Mouse (Mus musculus): ENCODE measurements around the gene Cpt1b. TPM values are rescaled to one million over a fixed set of nuclear protein-coding genes. Genes with fewer than 3 reads are reported as not detected.

The Cpt1b gene
- 1 to 10 TPM; 1.5 to 3.7 (median 2.8) TPM for total RNA-seq (2022)

DNA sequence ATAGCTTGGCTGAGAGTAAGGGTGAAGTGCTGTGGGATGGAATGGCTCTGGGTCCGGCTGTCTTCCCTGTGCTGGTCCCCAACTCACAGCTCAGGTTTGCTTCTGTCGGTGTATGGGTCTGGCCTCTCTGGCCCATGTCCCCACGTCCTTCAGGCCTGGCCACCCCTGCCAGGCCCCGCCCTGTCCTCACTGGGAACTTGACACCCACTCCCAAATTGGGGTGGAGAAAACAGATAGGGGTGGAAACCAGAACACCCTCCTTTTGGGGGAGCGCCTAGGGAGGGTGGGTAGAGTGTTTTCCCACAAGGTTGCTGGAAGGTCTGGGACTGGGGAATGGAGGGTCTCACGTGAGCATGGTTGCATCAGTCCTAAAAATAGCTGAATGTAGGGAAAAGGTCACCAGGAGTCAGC, at the start of gene Cpt1b:
Gene Cpt1b (minus strand): TSS at position 153 of the 411 bp plus-strand sequence.
- no peak for DNase-seq (ENCODE audit: low spot score in 2 of 2)

DNA sequence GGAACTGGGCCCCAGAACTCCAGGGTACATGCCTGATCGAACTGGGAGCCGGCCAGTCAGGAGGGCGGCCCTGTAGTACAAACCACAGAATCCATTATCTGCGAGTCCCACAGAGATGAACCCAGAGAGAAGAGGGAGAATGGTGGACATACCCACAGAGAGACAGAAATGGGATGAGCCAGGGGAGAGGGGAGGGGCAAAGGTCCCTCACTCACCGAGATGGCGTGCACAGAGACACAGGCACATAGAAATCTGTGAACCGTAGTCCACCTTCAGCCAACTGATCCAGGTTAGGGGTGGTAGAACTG, 49.6 kb upstream of the Cpt1b start:
- no peak for DNase-seq (ENCODE audit: low spot score in 2 of 2)

DNA sequence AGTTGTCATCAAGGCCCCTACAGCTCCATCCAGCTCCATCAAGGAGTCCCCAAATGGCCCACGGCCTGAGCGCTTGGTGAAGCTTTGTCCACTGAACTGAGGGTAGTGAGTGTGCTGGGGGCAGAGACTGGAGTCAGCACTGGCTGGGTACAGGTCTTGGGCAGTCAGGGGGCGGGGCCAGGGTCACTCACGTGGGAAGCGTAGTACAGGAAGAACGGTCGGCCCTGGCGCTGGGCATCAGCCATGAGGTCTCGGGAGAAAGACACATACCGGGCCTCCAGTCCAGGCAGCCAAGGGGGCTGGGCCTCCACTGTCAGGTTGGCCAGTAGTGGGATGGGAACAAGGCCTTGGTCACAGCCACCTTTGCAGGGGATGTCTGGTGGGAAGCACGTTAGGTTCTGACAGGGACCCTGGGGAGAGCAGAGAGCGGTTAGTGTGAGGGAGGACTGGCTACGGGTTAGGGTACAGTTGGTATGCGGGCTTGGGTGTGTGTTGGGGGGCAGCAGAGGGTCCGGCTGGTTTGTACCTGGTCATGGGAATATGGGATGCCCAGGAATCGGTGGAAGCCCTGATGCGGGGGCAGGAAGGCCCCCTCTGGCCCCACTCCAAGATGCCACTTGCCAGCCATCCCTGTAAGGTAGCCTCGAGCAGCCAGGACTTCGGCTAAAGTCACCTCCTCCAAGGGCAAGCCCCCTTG, 49.1 kb upstream of the Cpt1b start:
- DNase-seq (ENCODE audit: low spot score in 2 of 2): no peak

DNA sequence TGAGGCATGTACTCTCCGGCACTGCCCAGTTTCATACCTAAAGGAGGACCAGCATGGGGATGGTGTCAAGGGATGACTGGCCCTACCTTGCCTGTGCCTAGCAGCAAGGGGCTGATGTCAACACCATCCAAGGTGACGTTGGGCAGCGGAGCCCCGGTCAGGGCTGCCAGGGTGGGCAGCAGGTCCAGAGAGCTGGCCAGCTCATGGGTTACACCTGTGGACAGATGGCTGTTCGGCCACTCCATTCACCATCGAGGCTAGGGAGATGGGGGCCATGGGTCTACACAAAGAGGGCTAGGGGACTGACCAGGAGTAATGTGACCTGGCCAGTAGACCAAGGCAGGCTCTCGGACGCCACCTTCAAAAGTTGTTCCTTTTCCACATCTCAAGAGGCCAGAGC, 48.3 kb upstream of the Cpt1b start:
- DNase-seq (ENCODE audit: low spot score in 2 of 2): no peak

DNA sequence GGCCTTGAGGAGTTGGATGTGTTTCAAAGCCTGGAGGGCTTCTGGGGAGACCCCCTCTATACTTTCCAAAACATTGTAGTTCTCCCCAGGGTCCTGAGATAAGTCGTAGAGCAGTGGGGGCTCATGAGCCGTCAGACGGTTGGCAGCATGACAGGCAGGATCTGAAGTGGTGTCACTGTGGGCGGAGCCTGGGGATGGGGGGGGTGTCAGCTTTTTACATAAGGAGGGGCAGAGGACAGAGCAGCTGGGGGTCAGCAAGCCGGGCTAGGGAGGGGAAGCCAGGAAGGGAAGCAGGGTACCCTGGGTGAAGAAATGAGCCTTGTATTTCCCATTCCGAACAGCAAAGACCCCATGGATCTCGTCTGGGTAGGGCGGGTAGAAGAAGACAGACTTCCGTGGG, 47.7 kb upstream of the Cpt1b start:
- no peak for DNase-seq (ENCODE audit: low spot score in 2 of 2)

DNA sequence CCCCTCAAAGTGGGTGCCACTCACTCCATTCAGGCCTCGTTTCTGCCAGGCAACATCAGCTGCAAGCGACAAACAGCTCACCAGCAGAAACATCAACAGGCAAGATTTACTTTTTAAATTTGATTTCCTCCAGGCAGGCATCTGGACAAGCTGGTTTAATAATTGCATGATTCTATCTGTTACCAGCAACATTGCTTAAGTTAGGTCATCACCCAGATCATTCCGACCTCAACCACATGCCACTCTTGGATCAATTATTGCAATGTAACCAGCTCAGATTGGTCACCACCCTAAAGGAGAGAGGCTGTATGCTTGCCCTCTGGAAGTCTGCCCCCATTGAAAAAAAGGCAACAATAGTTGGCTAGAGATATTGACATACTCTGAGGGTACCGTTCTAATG, 45.8 kb upstream of the Cpt1b start:
- DNase-seq (ENCODE audit: low spot score in 2 of 2): no peak

DNA sequence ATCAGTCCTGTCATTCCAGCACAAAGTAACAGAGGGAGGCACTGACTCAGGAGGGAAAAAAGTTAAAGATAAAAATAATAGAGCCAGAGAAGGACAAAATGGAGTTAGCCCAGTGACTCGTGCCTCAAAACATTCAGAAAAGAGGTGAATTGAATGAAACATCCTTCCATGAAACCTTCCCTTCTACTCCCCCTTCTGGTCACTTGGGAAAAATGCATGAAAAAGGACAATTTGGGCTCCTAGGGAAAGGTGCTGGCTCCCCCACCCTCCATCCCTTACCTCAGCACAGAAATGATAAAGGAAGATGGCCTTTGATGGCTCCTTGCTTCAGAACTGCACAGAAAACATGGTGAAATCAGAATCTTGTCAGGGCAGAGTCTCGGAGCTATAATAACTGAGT, 42.9 kb upstream of the Cpt1b start:
- DNase-seq (ENCODE audit: low spot score in 2 of 2): no peak

DNA sequence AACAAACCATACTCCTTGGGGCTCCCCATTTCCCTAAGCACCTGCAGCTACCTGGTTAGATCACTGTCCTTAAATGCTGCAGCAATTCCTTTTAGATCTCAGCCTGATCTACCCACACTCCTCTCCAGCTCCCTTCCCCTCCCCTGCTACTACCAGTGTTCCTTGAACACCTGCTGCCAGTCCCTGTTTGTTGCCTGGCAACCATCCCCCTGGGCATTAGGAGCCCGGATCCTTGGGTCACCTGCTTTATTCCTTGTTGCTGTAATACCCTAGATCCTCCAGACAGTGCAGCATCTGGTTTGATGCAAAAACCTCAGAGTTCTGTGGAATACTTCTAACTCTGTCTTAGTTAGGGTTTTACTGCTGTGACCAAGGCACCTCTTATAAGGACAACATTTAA, 39.4 kb upstream of the Cpt1b start:
- DNase-seq (ENCODE audit: low spot score in 2 of 2): no peak

DNA sequence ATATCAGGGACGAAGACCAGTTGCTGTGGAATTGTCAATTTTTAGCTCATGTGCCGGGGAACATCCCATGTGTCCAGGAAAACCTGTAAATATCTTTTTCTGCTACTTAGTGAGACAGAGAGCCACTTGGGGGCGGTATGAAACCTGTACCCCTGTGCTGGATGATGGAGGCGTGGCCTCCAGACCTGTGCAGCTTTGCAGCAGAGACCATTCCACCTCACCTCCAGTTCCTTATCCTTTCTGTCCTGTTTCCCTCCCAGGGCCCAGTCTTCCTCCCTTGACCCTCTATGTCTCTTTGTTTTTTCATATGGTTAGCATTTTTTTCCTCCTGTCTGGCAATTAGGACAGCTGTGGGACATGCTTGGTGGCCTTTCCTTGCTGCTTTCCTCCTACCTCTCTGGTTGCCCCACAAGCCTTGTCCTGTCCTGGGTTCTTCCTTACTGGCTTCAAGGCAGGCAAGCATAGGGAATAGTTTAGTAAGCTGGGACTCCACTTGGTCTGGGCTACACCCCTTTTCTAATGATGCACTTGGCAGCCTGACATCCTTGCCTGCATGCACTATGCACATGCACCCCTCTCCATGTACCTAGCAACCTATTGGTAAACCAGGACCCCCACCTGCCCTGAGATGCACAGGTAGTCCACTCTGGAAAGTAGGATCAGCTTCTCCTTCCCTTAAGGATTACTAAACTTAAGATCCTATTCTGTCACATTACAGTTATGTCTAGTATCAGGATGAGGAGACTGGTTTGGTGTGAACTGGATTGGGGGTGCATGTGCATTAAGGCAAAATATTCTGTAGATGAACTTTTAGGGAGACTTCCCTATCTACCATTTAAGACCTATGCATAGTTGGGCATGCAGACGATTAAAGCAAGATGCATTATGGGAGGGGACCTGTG, 37.9 kb upstream of the Cpt1b start:
- DNase-seq (ENCODE audit: low spot score in 2 of 2): no peak

DNA sequence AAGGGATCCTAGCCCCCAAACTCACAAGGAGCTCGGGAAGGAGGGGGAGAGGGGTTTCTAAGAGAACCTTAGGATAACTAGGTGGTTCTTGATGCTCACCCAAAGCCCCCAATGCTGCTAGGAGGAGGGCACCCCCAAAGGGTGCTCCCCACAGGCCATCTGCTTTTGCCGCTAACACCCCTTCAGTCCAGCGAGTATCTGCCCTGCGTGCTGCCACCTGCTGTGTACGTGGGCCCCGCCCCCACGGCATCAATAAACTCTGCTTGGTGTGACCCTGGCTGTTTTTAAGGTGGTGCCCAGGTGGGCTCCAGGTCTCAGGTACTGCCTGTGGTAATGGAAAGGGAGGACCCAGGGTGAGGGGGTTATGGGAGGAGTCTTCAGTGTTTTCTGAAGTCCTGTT, 36.5 kb upstream of the Cpt1b start:
- DNase-seq (ENCODE audit: low spot score in 2 of 2): no peak

DNA sequence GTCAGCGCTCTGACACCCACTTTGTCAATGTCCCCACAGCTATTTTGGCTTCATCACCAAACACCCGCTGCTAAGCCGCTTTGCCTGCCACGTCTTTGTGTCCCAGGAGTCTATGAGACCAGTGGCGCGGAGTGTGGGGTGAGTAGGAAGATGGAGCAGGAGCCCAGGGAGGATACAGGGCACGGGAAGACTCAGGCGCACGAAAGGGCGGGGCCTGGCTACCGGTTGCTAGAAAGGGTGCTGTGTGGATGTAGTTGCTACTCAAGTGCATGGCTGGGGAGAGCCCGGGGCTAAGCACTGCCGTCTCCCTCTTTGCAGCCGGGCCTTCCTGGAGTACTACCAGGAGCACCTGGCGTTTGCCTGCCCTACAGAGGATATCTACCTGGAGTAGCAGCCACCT, 35.7 kb upstream of the Cpt1b start:
- no peak for DNase-seq (ENCODE audit: low spot score in 2 of 2)

DNA sequence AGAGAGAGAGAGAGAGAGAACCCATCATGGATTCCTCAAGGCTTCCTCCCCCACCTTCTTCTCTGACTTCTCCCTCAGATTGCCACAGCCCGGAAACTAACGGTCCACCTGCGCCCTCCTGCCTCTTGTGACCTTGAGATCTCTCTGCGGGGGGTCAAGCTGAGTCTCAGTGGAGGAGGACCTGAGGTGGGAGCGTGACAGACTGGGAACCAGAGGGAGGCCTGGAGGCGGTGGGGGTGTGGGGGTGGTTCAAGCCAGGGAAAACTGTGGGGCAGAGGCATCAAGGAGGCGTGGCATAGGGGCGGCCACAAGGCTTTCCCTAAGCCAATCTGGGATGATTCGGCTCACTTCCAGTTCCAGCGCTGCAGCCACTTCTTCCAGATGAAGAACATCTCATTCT, 34.6 kb upstream of the Cpt1b start:
- no peak for DNase-seq (ENCODE audit: low spot score in 2 of 2)

DNA sequence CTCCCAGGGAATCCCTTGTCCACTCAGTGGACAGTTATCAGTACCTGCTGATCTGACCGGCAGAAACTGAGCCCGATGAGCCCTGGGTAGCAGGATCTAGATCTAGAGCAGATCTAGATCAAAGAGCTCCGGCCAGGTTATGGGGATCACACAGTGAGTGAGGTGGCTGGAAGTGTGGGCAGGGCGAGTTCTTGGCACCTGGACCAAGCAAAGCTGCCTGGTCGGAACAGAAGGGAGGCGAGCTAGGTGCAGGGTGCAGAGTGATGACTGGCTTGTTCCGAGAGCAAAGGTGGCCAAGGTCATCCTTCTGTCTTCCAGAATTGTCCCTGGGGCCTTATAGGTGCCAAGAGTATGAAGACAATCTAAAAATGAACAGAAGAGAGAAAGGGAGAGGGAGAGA, 34.2 kb upstream of the Cpt1b start:
- no peak for DNase-seq (ENCODE audit: low spot score in 2 of 2)

DNA sequence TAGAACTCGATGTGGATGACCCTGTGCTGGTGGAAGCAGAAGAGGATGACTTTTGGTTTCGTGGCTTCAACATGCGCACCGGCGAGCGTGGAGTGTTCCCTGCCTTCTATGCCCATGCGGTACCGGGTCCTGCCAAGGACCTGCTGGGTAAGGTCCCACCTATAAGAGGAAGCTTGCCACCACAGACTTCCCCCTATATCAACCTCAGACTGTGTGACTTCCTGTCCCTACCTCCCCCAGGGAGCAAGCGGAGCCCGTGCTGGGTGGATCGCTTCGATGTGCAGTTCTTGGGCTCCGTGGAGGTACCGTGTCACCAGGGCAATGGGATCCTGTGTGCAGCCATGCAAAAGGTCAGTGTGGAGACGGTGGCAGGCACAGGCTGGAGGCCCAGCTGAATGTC, 33.3 kb upstream of the Cpt1b start:
- no peak for DNase-seq (ENCODE audit: low spot score in 2 of 2)

DNA sequence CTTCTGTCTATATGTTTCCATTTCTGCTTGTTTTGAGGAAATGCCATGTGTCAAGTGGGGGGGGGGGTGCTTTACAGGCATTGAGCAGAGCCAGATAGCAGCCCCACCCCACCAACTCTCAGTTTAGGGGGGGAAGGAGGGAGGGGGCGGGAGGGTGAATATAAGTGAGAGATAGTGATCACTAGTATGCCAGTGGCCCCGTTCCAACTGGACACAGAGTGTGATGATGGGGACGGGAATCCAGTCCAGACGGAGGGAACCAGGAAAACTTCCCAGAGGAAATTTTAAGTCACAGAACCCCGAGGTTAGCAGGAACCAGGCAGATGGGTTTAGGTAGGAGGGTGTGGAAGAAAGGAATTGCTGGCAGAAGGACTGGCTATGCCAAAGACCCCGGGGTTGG, 30.0 kb upstream of the Cpt1b start:
- no peak for DNase-seq (ENCODE audit: low spot score in 2 of 2)

DNA sequence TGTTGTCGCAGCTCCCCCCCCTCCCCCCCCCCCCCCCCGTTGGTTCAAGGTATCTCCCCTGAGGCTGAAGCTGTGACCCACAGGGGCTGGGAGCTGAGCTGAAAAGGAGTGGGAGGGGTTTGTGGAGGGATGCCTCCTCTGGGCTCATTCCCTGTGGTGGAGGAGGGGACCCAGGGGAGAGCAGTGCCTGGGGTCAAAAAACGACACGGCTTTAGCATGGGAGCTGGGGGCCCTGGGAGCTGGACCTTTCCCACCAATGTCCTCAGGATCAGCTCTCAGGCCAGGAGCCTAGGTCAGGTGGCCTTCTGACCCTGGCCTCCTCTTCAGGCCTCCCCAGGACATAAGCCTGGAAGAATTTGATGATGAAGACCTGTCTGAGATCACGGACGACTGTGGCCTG, 29.2 kb upstream of the Cpt1b start:
- DNase-seq (ENCODE audit: low spot score in 2 of 2): no peak

DNA sequence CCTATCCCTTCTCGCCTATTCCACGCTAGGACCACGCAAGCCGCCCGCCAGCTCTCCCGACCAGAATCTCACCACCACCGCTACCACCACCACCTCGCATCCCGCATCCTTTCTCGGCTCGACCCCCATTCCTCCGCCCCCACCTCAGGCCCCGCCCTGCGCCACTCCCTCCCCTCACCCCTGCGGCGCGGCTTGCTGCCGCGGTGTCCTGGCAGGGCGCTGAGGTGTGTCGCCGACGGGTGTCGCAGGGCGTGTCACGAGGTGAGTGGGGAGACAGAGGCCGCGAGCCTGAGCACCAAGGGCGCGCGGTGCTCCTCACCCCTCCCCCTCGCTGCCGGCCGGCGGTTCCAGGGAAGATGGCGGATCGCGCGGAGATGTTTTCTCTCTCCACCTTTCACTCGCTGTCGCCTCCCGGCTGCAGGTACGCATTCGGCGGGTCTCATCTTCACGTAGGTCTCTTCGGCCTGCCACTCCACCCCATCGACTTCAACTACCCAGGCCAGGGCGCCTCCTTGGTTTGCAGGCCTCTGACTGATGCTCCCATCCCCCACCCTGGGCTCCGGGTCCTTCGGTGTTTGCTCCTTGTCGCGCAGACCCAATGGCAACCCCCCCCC, 28.3 kb upstream of the Cpt1b start, which contains the start of gene Mapk8ip2:
Gene Mapk8ip2 (plus strand): TSS at position 49 of the 614 bp plus-strand sequence.
- DNase-seq (ENCODE audit: low spot score in 2 of 2): no peak

DNA sequence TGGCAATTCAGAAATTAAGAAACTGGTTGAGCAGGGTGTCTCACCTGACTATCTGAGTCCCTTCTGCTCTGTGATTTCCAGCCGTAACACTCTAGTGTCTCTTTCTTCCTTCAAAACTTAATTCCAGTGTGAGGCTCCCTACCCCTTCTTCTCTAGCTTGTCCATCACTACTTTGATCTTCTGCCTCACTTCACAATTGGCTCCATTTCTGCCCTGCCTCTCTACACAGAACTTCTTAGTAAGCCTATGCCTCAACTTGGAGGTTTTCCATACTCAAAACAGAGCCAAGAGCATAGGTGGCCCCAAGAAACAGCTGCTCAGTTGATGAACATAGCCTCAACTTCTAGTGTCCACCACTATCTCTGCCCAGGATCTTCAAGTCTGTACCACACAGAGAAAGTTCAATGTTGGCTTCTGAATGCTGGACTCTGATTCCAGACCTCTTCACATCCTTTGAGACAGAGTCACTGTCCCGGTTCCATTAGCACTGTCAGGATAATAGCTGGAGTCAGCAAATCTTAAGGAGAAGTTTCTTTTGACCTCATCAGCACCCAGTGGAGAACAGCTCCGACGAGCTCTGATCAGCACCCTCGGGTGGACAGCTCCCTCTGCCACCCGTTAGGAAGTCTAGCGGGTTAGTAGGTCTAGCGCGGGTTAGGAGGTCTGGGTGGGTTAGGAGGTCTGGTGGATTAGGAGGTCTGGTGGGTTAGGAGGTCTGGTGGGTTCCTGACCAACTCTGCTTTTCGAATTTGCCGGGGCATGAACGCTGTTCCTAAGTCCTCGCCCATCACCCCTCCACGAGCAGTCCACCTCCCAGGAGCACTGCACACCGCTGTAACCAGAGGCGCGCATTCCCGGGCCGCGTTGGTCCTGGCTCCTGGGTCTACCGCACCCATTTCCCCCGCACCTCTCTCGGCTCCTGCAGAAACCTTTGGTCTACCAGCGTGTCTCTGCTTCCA, 27.5 kb upstream of the Cpt1b start:
- no peak for DNase-seq (ENCODE audit: low spot score in 2 of 2)

DNA sequence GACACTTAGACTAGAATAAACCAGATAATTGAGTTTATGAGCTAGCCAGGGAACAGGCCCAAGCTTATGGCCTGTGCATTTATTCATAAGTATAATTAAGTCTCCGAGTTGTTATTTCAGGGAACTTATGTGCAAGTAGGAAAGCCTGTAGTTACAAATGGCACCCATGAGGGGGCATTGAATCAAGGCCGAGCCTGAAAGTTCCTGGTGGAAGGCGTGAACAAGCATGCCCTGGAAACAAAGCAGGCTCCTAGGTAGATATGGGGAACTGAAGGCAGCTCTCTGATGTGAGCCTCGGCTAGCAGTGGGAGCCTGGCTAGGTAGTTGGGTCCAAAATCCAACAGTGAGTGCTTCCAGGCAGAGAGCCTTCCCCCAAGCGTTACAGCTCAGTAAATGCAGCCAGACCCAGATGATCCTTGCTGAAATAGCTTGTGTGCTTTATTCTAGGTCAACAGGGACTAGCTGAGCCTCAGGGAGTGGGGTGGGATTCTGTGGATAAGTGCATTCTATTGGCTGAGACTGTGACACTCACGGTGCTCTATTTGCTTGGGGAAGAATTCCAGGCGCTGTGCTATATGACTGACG, 16.9 kb upstream of the Cpt1b start:
- DNase-seq (ENCODE audit: low spot score in 2 of 2): no peak

DNA sequence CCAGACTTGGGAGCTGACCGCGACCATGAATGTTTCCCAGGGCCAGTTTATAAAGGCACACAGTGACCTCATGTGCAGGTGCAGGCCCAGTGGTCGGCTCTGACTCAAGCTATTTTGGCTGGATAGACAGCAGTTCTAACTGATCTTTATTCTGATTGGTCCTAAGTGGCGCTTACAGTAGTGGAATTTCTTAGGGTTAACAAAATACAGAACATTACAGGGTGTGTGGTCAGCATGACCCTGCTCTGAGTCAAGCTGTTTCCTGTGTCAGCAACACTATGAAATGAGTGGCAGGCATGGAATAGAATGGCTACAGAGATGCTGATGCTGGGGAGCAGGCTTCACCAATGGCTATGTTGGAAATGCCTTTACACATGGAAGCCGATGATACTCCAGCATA, 10.2 kb upstream of the Cpt1b start:
- DNase-seq (ENCODE audit: low spot score in 2 of 2): no peak

DNA sequence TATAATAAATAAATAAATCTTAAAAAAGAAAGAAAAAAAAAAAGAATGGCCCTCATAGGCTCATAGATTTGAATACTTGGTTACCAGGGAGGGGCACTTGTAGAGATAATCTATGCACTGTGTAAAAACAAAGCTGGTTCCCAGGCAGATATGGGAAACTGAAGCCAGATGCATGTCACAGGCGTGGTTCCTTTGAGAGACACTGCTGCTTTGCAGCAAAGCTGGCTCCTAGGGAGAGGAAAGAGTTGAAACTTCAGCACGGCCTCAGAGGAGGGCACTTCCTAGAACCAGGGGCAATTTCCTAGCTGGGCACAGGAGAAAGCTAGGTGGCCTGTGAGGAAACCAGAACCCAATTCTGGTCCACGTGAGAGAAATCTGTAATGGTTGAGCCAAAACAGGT, 8.5 kb upstream of the Cpt1b start:
- no peak for DNase-seq (ENCODE audit: low spot score in 2 of 2)
